Mouse (Mus musculus) telencephalon, adult 2 months (tissue): Measurements from ENCODE around the gene Celsr2.
A peak's percentile ranks its signal among the peaks of the same experiment; 100 is the strongest.

Source experiments
- DNase-seq: peaks from one replicate; pipeline ENCODE4 v3.0.0-alpha.2; 2011; ENCODE audit warnings: low read depth, low spot score

The Celsr2 gene

DNA sequence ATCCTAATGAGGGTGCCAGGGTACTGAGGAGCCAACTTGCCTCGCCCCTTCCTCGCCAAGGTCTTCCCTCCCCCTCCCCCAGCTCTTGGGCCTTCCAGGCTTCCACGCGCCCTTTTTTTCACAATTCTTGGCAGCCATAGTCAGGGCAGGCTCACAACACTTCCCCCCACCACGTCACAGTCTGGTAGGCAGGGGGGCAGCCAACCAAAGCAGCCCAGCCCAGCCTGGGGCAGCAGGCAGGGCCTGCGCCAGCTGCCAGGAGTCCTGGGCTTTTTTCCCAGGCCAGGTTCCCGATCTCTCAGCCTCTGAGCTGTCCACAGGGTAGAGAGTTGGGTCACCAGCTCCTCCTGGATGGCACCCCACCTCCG lies 3.6 kb downstream of the Celsr2 start:
- DNase-seq = no peak

- DNase-seq = no peak
Measured at GRCm38 (mm10) chr3:108411026-108411753, 4.2 kb downstream of the Celsr2 start.

GRCm38 (mm10) chr3:108410359-108410714 lies 5.0 kb downstream of the Celsr2 start:
- DNase-seq = no peak

DNA sequence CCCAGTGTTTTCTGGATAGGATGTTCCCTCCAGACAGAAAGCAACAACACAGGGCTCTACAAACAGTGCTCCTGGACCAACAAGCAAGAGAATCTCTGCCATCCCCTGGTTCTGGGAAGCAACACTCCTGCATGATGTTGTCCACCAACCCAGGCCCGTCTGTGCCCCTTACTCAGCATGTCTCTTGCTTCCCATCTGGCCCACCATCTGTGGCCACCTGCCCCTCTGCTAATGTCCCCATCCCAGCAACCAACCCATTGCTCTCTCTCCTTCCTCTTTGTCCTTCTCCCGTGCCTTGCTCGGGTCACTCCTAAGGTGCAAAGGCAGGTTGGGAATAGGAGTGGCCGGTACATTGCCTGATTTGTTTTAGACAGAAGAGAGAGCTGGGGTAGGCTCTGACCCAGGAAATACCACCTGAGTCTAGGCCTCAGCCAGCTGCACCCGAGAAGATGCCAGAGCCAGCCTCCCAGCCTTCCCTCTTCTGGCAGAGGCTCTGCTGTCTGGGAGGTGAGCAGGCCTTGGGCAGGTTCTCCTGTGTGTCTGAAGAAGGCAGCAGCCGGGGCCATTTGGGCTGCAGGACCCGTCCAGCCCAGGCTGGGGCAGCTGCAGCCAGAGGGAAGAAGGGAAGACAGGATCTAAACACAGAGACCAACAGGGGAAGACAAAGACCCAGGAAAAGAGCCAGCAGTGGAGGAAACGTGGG lies 5.5 kb downstream of the Celsr2 start:
- no peak for DNase-seq

GRCm38 (mm10) chr3:108408517-108409008 lies 6.8 kb downstream of the Celsr2 start:
- DNase-seq = no peak

GRCm38 (mm10) chr3:108406306-108406885 lies 9.0 kb downstream of the Celsr2 start:
- peak; percentile 46 for DNase-seq

DNA sequence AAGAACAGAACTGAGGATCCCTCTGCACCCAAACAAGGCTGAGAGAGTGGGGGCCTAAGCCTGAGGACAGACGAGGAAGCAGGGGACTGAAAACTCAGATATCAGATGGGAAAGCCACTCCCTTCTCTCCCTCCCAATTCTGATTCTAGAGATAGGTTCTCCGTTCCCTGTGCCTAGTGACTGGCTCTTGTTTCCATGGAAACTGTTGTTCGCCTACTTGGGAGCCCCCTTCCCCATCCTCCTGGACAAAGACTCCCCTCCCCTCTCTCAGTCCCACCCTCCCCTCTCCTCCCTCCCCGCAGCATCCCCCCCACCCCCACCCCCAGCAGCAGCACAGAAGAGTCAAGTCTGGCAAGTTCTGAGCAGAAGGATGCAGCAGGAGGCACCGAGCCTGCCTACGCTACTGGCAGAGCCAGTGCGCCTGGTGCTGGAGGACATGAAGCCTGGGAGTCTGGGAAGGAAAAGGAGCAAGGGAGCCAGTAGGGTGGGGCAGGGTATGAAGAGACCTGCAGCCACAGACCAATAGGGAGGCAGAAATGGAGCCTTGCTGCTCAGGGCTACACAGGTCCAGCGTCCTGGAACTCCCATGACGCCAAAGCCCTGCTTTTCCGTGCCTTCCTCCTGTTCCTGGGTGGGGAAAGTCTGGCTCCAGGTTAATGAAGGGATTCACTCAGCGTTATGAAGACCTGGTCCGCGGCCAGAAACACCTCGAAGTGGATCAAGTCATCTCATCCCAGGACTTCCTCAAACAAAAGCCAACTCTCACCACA lies 9.6 kb downstream of the Celsr2 start:
- peak; percentile 78 for DNase-seq

DNA sequence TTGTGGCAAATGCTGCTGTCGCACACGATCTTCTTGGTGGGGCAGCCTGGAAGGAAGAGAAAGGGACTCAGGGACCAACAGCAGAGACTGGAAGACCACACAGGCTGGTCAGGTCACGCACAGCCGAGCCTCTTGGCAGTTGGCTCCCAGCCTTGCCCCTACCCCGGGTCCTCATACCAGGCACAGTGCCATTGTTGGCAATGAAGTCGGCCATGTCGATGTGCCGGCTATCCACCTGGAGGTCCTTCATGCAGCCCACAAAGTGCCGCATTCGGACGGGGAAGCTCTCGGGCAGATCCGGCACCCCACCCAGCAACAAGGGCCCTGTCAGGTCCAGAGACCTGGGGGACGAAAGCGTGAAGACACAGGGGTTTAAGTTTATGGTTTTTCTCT lies 12.8 kb downstream of the Celsr2 start:
- DNase-seq = no peak

- DNase-seq = peak; percentile 71
Measured at GRCm38 (mm10) chr3:108401692-108402527, 13.4 kb downstream of the Celsr2 start.

GRCm38 (mm10) chr3:108400442-108400841 lies 14.9 kb downstream of the Celsr2 start:
- DNase-seq = no peak

DNA sequence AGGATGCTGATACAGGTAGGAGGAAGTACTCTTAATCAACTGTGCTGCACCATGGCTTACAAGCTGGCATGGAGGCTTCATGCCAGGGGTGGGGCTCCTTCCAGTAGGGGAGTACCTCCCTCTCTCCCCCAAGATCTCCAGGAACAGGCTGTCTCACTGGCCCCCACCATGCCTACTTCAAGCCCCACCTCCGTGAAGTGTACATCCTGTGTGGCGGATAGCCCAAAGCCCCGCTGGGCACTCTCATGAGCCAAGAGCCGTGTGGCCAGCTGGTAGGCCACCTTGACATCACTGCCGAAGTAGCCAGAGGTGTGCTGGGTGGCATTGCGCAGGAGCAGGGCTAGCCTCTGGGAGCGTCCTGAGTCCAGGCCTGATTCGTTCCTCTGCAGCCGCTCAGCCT lies 17.1 kb downstream of the Celsr2 start:
- DNase-seq = no peak

- DNase-seq = no peak
Measured at GRCm38 (mm10) chr3:108392793-108393192, 22.6 kb downstream of the Celsr2 start.

- DNase-seq = no peak
Measured at GRCm38 (mm10) chr3:108392299-108392698, 23.1 kb downstream of the Celsr2 start.

DNA sequence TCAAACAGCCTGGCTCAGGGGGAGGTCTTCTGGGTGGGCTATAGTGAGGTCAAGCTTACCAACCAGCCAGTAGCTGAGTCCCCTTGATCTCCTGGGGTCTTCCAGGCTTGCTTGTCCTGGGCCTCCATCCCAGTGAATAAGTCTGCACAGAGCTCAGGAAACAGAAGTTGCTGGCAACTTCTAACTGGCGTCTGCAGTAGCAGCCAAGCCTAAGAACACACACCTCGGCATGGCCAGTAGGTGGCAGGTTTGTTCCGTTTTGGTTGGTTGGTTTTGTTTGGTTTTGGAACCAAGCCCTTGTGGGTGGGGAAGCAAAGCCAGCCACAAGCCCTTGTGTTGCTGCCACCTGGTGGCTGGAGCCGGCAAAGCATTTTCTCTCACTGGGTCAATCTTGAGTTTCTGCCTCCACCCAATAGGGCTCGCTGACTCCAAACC lies 26.2 kb downstream of the Celsr2 start:
- DNase-seq = peak; percentile 97

GRCm38 (mm10) chr3:108386186-108386585 lies 29.2 kb downstream of the Celsr2 start:
- peak; percentile 87 for DNase-seq

DNA sequence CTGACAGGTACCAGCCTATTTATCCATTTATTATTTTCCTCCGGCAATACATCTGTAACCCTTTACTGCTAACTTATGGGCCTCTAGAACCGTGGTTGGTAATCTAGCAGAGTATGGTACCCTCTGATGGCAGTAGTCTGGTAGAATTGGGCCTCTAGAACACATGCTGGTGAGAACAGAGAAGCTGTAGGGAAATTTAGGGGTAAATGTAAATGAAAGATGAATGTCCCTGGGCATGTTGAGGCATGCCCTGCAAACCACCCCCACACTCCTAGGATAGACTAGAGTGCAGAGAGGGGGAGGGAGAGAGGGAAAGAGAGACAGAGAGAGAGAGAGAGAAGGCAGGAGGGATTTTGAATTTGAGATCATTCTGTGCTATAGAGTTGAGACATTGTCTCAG lies 30.9 kb downstream of the Celsr2 start:
- no peak for DNase-seq

GRCm38 (mm10) chr3:108383485-108384354 lies 31.6 kb downstream of the Celsr2 start, which contains the start of gene Psrc1:
Psrc1 (plus strand) TSS chr3:108383839.
- DNase-seq = peak; percentile 69

DNA sequence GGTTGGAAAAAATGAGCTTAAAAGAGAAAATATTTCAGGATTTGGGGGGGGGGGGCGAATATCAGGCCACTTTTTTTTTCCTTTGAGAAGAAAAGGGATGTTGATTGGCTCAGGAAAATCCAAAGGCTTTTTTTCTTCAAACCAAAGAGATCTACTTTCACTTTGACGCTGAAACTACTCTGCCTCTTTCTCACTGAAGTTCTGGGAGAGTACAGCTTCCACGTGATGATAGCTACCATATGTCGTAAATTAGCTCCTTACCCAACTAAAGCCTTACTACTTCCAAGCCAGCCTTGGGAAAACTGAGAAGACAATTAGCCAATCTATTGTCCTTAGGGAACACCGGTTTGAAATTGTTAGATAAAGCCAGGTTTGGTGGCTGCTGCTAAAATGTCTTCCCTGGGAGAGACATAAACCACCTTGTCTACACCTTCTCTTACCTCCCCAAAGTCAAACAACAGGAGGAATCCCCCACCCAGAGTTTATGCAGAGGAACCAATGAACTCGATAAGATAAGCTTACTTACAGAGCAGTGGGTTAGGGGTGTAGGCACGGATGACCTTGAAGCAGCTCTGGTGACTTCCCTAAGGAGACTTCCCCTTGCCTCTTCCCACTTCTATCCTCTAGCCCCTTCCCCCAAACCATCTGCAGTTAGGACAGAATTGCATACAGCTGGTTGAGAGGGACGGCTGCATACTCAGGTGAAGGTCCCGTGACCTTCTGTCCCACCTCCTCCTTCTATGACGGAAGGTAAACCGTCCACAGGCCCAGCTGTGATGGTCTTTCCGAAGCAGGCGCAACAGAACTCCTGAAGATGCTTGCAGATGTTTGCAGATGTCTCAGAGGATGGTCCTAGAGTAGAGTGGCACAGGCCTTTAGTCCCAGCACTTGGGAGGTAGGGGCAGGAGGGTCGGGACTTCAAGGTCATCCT lies 33.1 kb downstream of the Celsr2 start:
- peak; percentile 64 for DNase-seq

DNA sequence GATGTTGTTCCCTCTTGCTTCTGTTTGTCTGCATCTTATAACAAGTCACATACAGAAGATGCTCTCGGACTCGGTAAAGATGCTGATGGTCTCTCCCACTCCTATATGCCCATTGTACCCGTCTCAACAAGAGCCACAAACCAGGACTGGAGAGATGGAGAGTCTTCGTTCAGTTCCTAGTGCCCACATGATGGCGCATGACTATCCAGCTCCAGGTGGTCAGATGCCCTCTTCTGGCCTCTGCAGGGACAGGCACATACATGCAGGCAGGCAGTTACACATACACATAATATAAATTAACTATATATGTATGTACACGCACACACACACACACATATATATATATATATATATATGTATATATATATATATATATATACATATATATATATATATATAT lies 34.7 kb downstream of the Celsr2 start:
- DNase-seq = no peak
